Mouse (Mus musculus): ENCODE data around the gene 6430628N08Rik.

6430628N08Rik gene

GRCm38 (mm10) chr4:115886875-115887274 is 3.6 kb upstream of the 6430628N08Rik start:
- DNase-seq (ENCODE audit: low spot score): no peak

GRCm38 (mm10) chr4:115890066-115890465 is 399 bp upstream of the 6430628N08Rik start:
- no peak for DNase-seq (ENCODE audit: low spot score)

GRCm38 (mm10) chr4:115894281-115894680 is 3.8 kb downstream of the 6430628N08Rik start:
- DNase-seq (ENCODE audit: low spot score): no peak

GRCm38 (mm10) chr4:115897901-115898631 is 7.6 kb downstream of the 6430628N08Rik start:
- no peak for DNase-seq (ENCODE audit: low spot score)

DNA sequence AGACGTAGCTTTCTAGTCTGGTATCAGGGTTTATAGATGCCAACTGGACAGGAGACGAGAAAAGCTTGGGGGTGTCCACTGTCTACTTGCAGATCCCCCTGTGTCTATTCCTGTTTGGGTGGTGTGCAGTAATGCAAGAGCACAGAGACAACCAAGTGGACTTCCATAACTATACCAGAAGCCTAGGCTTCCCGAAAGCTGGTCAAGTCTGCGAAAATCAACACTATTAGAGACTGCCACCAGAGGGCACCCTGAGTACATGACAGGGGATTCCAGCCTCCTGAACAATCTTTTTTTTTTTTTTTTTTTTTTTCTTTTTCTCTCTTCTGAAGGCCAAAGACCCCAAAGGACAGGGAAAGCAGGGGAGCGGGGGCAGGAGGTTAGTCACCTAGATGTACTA is 12.4 kb downstream of the 6430628N08Rik start:
- peak; percentile 82 for DNase-seq (ENCODE audit: low spot score)

DNA sequence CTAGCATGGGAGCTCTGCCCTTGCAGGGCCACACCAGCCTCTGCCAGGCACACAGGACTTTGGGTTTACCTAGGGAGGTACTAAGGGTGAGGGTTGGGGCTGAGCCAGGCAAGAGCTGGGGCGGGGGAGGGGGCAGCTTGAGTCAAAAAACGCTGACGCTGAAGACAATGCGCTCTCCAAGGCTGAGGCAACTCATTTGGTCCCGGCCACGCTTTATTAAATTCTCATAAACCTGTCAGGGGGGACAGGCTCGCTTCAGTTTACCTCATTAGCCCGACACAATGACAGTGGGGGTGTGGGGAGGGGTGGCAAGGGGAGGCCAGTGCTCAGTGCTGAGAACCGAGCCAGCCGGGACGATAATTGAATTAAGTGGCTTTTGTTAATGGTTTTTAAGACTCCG is 13.9 kb downstream of the 6430628N08Rik start:
- DNase-seq (ENCODE audit: low spot score): no peak

DNA sequence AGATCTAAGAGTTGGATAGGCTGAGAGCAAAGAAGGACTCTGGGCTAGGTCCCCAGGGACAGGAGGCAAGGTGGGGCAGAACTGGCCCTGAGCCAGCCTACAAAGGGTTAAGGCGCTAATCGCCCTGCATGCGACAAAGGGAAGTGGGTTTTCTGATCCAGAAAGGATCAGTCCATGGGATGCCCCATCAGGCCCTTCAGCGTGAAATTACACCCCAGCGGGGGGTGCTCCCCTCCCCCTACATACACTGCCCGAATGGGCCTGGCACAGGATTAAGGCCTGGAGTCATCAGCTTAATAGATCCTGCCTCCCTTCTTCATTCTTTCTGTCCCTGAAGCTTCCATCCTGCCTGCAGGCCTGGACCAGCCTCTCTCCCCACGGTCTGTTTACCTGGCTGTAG is 15.2 kb downstream of the 6430628N08Rik start:
- DNase-seq (ENCODE audit: low spot score): no peak

DNA sequence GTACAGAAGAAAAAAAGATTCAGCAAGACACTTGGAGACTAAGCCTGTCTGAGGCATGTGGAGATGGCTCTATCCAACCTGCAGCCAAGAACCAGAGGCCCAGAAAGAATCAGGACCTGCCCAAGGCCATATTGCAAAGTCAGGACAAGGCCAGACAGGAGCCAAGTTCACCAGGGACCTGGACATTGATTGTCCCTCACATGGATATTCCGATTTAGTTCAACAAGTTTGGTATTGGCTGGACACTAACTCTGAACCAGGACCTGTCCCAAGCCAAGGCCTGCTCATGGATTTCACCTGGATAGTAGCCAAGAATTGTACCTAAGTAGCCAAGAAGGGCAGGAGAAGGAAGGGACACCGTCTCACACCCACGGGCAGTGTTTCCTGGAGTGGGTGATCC is 16.3 kb downstream of the 6430628N08Rik start:
- DNase-seq (ENCODE audit: low spot score): no peak

DNA sequence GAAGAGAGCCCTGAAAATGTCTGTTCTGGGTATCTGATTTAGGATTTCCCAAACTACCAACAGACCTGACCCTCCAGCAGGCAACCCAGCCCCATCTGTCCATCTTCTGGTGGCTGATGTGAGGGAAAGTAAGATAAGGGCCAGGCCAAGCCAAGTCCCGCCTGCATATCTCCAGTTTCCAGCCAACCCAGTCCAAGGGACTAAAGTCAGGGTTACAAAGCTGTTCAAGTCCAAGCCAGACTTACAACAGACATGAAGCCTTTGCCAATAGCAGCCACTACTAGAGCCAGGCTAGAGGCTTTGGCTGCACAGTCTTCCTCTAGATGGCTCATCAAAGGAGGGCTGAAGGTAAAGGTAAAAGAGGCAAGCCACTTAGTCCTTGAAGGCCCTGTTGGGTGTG is 17.5 kb downstream of the 6430628N08Rik start:
- no peak for DNase-seq (ENCODE audit: low spot score)

DNA sequence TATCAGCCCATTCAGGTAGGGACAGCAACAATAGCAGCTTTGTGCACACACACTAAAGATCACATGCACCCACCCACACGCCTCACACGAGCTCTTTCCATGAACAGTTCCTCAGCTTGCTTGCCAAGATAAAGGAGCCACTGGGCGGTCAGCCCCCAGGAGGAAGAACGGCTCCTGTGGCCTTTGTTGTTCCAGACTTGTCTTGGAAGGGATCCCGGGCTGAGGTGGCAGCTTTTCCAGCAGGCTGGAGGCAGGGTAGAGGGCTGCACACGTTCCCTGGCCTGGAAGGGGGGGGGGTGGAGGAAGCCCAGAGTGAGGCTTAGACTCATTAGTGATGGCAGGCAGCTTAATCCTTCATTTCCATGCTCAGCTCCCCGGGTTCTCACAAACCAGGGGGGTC is 18.2 kb downstream of the 6430628N08Rik start:
- DNase-seq (ENCODE audit: low spot score): no peak

DNA sequence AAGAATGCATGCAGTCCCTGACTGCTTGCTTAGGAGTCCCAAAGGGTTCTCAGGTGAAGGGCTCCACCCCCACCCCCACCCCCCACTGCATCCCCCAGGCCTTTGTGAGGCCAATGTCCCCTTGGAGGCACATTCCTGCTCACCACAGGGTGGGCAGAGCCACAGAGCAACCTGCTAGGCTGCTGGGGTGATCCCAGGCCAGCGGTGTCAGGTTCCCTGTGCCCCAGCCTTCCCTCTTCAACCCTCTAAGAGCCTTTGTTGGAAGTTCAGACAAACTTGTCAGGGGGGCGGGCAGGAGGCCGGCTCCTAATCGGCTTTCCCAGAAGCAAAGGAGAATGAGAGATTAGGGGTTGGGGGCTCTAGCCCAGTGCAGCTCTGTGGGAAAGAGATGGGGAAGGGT is 21.1 kb downstream of the 6430628N08Rik start:
- no peak for DNase-seq (ENCODE audit: low spot score)

DNA sequence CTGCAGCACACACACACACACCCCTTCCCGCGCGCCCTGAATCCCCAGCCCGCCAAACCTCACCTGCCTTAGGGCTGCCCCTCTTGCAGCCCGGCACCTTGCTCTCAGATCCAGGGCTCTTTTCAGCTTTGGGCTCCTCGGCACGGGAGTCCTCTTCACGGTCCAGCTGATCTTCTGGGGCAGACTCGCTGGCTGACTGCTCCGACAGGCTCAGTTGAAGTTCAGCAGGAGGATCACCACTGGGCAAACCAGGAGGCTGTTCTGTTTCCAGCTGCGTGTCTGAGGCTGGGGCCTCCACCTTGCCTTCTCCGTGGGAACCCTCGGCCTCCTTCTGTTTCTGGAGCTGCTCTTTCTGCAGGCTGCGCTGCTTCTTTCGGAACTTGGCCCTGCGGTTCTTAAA is 29.4 kb downstream of the 6430628N08Rik start:
- DNase-seq (ENCODE audit: low spot score): no peak

GRCm38 (mm10) chr4:115922688-115923087 is 32.2 kb downstream of the 6430628N08Rik start:
- DNase-seq (ENCODE audit: low spot score): no peak

DNA sequence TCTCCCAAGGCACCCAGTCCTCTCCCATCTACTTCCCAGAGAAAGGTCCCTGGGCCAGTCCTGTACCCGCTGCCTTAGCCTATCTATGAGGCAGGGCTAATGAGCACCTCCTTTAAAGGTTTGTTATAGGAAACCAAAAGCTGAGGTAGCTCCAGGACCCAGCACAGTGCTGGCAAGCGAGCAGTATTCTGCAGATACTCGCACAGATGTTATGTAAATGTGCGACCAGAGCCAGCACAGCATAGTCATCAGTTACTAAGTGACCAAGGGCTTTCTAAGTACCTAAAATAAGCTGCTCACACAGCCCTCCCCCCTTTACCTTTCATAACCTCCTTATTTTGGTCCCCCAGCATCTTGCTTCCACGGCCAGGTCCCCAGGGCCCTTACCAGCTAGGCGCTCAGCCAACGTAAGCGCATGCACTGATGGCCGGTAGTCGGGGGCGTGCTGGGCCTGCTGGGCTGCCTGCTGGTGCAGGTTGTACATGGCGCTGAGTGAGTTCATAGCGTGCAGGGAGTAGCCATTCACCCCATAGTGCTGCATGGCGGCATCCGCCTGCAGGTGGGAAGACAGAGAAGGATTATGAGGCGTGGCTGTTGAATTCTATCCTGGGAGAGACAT is 32.9 kb downstream of the 6430628N08Rik start:
- no peak for DNase-seq (ENCODE audit: low spot score)

DNA sequence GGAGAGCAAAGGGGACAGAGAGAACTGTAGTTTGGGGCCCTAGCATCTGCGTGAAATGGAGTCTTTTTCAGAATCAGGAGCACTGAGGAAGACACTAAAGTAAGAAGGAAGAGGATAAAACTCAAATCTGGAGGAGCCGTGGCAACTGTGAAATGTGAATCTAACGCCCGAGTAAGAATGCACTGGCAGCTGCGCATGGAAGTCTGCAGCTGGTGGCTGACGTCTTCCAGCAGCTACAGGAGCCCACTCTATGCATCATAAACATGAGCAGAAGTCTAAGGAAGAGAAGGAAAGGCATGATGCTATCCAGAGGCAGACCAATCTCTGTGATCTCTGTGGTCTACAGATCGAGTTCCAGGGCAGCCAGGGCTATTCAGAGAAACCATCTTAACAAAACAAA is 37.2 kb downstream of the 6430628N08Rik start:
- no peak for DNase-seq (ENCODE audit: low spot score)

- DNase-seq (ENCODE audit: low spot score): no peak
Observed at GRCm38 (mm10) chr4:115931556-115932088, 41.2 kb downstream of the 6430628N08Rik start.

- DNase-seq (ENCODE audit: low spot score): peak; percentile 4
Observed at GRCm38 (mm10) chr4:115935835-115936581, 45.5 kb downstream of the 6430628N08Rik start.

GRCm38 (mm10) chr4:115936646-115937045 is 46.2 kb downstream of the 6430628N08Rik start:
- no peak for DNase-seq (ENCODE audit: low spot score)

DNA sequence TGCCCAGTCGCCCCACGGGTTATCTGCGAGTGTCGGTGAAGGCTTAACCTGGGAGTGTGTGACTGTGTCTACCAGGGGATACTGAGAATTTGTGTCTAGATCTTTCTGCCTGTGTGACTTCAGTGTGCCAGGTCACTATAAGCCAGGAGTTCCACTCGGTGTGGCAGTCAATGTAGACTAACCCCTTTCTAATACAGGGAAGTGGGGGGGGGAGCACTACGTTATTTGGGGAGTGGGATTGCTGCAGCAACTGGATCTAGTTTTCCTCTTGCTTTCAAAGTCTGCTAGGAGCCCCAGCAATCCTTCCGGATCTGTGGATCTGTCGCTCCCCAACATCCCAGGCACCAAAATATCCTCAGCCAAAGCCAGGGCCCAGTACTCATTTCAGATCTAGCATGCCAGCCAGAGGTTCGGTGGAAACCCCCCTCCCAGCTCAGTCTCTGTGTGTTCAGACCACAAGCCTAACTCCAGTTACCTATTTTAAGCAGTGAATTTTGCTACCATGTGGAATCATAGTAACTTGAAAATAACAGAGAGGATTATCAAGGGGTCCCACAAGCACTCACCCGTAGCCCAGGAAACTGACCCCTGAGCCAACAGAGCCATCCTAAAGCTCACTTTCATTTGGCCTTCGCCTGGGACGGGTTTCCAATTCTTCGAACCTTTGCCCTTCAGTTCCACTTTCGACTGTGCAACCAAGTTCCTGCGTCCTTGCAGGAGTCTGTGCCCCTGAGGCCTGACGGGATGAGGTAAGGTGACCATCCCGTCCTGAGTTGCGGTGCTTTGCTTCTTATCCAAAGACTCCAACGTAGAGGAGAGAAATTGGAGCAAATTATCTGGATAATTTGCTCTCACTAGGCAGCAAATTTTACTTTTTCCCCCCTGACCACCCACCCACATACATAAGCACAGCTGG is 46.9 kb downstream of the 6430628N08Rik start:
- DNase-seq (ENCODE audit: low spot score): no peak

DNA sequence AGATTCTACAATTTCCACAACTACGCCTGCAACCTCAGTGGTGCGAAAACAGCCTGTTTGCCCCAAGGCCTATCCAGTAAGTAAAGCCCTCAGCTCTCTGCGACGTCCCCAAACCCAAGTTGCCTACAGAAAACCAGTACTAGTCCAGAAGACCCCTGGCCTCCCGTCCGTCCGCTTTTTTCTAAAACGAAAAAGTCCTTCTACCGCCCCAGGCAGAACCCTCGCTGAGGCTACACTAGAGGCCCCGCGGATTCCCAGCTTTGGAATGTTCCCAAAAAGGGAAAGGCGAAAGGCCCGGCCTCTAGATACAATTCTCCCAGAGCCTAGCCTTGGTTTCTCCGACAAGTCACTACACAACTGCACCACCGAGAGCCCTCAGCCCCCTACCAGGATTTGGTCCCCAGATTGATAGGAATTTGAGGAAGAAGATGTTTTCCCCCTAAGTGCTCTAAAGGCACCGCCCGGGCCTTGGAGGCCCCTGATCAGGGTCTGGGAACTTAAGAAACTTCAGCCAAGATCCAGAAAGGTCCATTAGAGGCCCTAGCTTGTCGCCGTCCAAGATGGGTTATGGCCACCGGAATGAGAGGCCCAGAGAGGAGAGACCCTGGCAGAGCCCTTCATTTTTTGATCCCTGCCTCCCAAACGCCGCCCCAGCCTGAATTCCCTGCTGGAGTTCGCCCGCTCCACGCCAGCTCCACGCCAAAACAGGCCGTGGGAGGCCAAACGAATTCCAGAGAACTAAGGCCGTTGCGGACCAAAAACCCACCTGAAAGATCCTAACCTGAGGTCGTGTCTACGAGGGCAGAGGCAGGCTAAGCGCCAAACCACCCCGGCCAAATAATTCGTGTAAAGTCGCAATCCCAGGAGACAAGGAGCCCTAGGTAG is 48.1 kb downstream of the 6430628N08Rik start:
- DNase-seq (ENCODE audit: low spot score): peak; percentile 4

Data from urinary bladder, postnatal 25 days (tissue).